Mouse (Mus musculus) liver, adult 2 months (tissue): Measurements from ENCODE around the gene Ogfrl1.

ENCODE experiments used
- CTCF ChIP-seq: fragments of 200-500 bp; IDR thresholded peaks from 2 replicates; pipeline ENCODE4 v1.5.1; 2011; ENCODE audit warnings: low read depth, low read length, control low read depth
- POLR2A ChIP-seq: fragments of 200-500 bp; IDR thresholded peaks from 2 replicates; pipeline ENCODE4 v1.6.1; 2011; ENCODE audit warnings: low read length, control low read depth; ENCODE audit not compliant: insufficient read depth; ENCODE audit errors: extremely low read depth

- TF ChIP-seq POLR2A (no peak), CTCF (no peak)
Measured at GRCm38 (mm10) chr1:23352895-23353294, 44.7 kb downstream of the Ogfrl1 start.
